Mouse (Mus musculus) ES-Bruce4 (cell line): ENCODE measurements around the gene Clasrp. TPM values are rescaled to one million over a fixed set of nuclear protein-coding genes. Genes with fewer than 3 reads are reported as not detected.
A peak's percentile ranks its signal among the peaks of the same experiment; 100 is the strongest.

Experiments used
- H3K27ac ChIP-seq: 2 replicates; pipeline ENCODE4 v1.5.1; 2012; ENCODE audit warnings: low read length, inconsistent platforms; ENCODE audit not compliant: insufficient read depth
- H3K27me3 ChIP-seq: 2 replicates; pipeline ENCODE4 v1.6.1; 2012; ENCODE audit warnings: mild to moderate bottlenecking, low read length, inconsistent platforms; ENCODE audit not compliant: control insufficient read depth, poor library complexity, insufficient read depth, severe bottlenecking
- H3K36me3 ChIP-seq: 2 replicates; pipeline ENCODE4 v1.6.1; 2012; ENCODE audit warnings: inconsistent platforms, mild to moderate bottlenecking, low read length, moderate library complexity; ENCODE audit not compliant: control insufficient read depth, poor library complexity, insufficient read depth, severe bottlenecking
- H3K4me1 ChIP-seq: one replicate; pipeline ENCODE4 v1.8.1; 2011; ENCODE audit warnings: low read length; ENCODE audit not compliant: control insufficient read depth, insufficient read depth
- H3K4me3 ChIP-seq: 2 replicates; pipeline ENCODE4 v1.5.1; 2011; ENCODE audit warnings: low read depth, mild to moderate bottlenecking, low read length
- H3K9ac ChIP-seq: 2 replicates; pipeline ENCODE4 v1.6.1; 2012; ENCODE audit warnings: low read depth, mild to moderate bottlenecking, inconsistent platforms; ENCODE audit not compliant: poor library complexity, severe bottlenecking
- H3K9me3 ChIP-seq: replicated peaks from 2 replicates; pipeline ENCODE4 v1.6.1; 2012; ENCODE audit warnings: mild to moderate bottlenecking, low read length, inconsistent platforms; ENCODE audit not compliant: control insufficient read depth, poor library complexity, insufficient read depth, severe bottlenecking
- CTCF ChIP-seq: IDR thresholded peaks from one replicate; pipeline ENCODE4 v1.8.1; 2011; ENCODE audit warnings: low read depth, low read length
- EP300 ChIP-seq: IDR thresholded peaks from 2 replicates; pipeline ENCODE4 v1.6.1; 2011; ENCODE audit warnings: low read depth, low read length; ENCODE audit not compliant: insufficient read depth
- POLR2A ChIP-seq: IDR thresholded peaks from one replicate; pipeline ENCODE4 v1.8.1; 2011; ENCODE audit warnings: low read length; ENCODE audit not compliant: insufficient read depth
- polyA plus RNA-seq: library from polyadenylated mRNA; stranded (reverse); fragments of >200 nt; gene quantifications from 2 replicates; pipeline ENCODE4 v1.2.4, GENCODE M21; 2011; ENCODE audit warnings: low read depth; ENCODE audit not compliant: missing spikeins, insufficient read depth, insufficient read length

The Clasrp gene
- polyA plus RNA-seq, 1 experiment: 52.3 TPM

GRCm38 (mm10) chr7:19628536-19629360, 24.5 kb upstream of the Clasrp start:
- H3K9ac ChIP-seq: peak overlapping the region; percentile 72
- no peaks in the 10 kb centered on the region for H3K4me1 ChIP-seq
- H3K27ac ChIP-seq: 0 out of 2 replicates have a peak overlapping the region, but pooled peaks have one; percentile 17
- no peaks in the 10 kb centered on the region; the same call in none of the 2 replicates for H3K36me3 ChIP-seq
- peak overlapping the region; percentile 95 for H3K4me3 ChIP-seq
- no peaks in the 10 kb centered on the region for H3K9me3 ChIP-seq
- no peaks in the 10 kb centered on the region for H3K27me3 ChIP-seq
- TF ChIP-seq CTCF (no peak), EP300 (0 out of 2 replicates have a peak, but pooled peaks have one; percentile 3), POLR2A (no peak)

DNA sequence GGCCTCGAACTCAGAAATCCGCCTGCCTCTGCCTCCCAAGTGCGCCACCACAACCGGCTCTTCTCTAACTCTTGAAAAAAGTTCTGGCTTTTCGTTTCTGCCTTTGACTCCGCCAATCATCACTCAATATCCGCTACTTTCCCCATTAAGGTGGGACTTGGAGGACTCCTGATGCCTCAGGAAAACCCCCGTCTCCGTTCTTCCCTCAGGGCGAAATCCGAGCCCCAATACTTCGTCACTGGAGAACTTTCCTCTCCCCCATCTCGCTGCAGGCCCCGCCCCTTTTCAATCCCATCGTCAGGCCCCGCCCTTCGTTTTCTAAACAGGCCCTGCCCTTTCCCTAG, 23.9 kb upstream of the Clasrp start:
- TF ChIP-seq POLR2A: no peak
- TF ChIP-seq EP300: no peak
- no peak for TF ChIP-seq CTCF
- Histone ChIP-seq H3K4me3 (peak overlapping the region; percentile 53), H3K9me3 (no peaks in the 10 kb centered on the region), H3K27ac (peak overlapping the region; percentile 1; the same call in 1 of the 2 replicates), H3K27me3 (no peaks in the 10 kb centered on the region), H3K4me1 (no peaks in the 10 kb centered on the region), H3K36me3 (no peaks in the 10 kb centered on the region; the same call in 1 of the 2 replicates), H3K9ac (0 out of 2 replicates have a peak overlapping the region, but pooled peaks have one; percentile 8)

GRCm38 (mm10) chr7:19627721-19628120, 23.4 kb upstream of the Clasrp start:
- Histone ChIP-seq H3K4me1 (no peaks in the 10 kb centered on the region), H3K27me3 (no peaks in the 10 kb centered on the region), H3K4me3 (peak overlapping the region; percentile 53), H3K9ac (peak overlapping the region; percentile 8; the same call in 1 of the 2 replicates), H3K9me3 (no peaks in the 10 kb centered on the region), H3K36me3 (no peaks in the 10 kb centered on the region), H3K27ac (peak overlapping the region; percentile 1; the same call in 1 of the 2 replicates)
- TF ChIP-seq EP300: no peak
- no peak for TF ChIP-seq CTCF
- no peak for TF ChIP-seq POLR2A

- TF ChIP-seq POLR2A (no peak), CTCF (no peak), EP300 (no peak)
- Histone ChIP-seq H3K9ac (no peak overlapping the region), H3K27me3 (no peaks in the 10 kb centered on the region), H3K36me3 (no peaks in the 10 kb centered on the region), H3K4me3 (no peak overlapping the region), H3K27ac (no peak overlapping the region), H3K4me1 (no peaks in the 10 kb centered on the region), H3K9me3 (no peaks in the 10 kb centered on the region)
These were observed 19.1 kb upstream of the Clasrp start for GRCm38 (mm10) chr7:19623433-19623832.

- Histone ChIP-seq H3K9ac (no peak overlapping the region), H3K4me3 (no peak overlapping the region), H3K36me3 (no peaks in the 10 kb centered on the region), H3K9me3 (no peaks in the 10 kb centered on the region), H3K4me1 (no peaks in the 10 kb centered on the region), H3K27me3 (no peaks in the 10 kb centered on the region), H3K27ac (no peak overlapping the region)
- TF ChIP-seq CTCF: no peak
- no peak for TF ChIP-seq EP300
- no peak for TF ChIP-seq POLR2A
These were observed 18.0 kb upstream of the Clasrp start for GRCm38 (mm10) chr7:19622241-19622640.

DNA sequence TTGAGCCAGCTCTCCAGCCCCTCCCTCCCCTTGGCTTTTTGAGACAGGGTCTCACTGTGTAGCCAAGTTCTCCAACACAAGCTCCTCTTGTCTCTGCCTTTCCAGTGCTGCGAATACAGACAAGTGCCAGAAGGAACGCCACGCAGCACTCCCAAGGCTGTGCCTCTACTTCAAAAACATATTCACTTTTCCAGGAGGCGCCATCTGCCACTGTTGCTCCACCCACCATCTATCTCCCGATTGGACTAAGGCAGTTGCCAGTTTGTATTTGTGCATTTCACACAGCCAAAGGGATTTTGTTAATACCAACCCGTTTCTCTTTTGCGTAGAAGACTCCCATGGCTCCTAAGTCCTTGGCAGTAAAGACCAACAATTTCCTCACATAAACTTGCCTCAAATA, 16.5 kb upstream of the Clasrp start:
- Histone ChIP-seq H3K4me3 (no peak overlapping the region), H3K9me3 (no peaks in the 10 kb centered on the region), H3K36me3 (no peaks in the 10 kb centered on the region), H3K9ac (no peak overlapping the region), H3K4me1 (no peaks in the 10 kb centered on the region), H3K27me3 (no peaks in the 10 kb centered on the region), H3K27ac (no peak overlapping the region)
- no peak for TF ChIP-seq EP300
- no peak for TF ChIP-seq POLR2A
- TF ChIP-seq CTCF: no peak
